Mouse (Mus musculus) gastrocnemius, postnatal 4 days (tissue): ENCODE measurements at regions not wholly inside any gene's neighbourhood (a gene's known extent, or its start where the extent isn't known, plus 50 kb on each side); places are given as distances from the start of the nearest gene placed in this dataset.
"Not testable (repeated sequence)": the region's sequence is repeated elsewhere in the genome, so short reads cannot be mapped to it uniquely, and the experiment has no call there.

ENCODE experiments used
- DNase-seq, 2 experiments: peaks; one replicate each; pipeline ENCODE4 v3.0.0; 2021 to 2022; ENCODE audit warnings: low spot score in 2 of 2, mixed read lengths in 2 of 2

DNA sequence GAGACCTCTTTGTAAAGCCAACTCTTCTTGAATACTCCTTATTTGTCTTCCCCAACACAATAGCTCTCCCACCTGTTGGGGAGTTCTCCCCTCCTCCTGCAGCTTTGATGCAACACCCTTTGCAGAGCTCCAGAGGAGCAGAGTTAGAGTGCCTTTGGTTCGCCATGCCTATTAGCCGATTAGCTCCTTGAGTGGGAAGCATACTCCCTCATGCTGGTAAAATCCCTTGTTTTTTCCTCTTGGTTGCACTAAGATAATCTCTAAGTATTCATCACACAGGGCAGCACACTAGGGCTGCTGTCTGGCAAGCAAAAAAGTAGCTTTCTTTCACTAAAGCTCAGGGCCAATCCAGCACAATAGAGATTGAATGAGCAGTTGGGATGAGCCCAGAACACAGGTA lies 350.4 kb downstream of the Fut8 start:
- DNase-seq = no peak

GRCm38 (mm10) chr12:77589416-77589815 lies 351.5 kb downstream of the Fut8 start:
- DNase-seq = no peak

DNA sequence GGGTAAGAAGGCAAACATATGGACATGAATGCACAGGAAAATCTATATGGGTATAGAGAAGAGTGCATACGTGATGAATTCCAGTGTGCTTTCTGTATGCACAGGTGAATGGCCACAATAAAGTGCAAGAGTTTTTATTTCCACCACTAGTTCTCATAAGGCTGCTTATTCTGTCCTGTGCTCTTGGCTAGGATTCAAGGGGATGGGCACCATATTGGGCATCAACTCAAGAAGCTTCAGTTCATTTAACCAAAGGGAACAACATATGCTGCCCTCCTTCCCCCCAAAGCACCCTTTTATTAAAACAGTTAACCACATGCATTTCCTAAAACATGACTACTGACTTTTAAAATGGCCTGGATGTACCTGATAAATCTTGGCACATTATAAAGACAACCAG lies 356.2 kb downstream of the Fut8 start:
- no peak for DNase-seq

DNA sequence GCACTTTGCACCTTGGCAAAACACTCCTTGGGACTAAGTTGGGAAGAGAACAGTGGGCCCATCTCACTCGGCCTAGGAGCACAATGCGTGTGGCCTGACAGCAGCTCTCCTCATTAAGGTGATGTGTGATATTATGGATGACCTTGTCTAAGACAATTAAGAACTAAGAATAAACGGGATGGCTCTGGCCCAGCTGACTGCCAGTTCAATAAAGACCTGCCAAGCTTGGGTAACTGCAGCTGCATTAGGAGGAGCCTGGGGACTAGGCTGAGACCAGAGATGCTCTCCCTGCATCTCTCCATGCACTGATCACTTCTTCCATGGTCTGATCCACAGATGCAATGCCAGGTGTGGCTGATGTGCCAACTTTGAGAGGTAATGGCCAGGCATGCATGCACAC lies 356.7 kb downstream of the Fut8 start:
- no peak for DNase-seq

DNA sequence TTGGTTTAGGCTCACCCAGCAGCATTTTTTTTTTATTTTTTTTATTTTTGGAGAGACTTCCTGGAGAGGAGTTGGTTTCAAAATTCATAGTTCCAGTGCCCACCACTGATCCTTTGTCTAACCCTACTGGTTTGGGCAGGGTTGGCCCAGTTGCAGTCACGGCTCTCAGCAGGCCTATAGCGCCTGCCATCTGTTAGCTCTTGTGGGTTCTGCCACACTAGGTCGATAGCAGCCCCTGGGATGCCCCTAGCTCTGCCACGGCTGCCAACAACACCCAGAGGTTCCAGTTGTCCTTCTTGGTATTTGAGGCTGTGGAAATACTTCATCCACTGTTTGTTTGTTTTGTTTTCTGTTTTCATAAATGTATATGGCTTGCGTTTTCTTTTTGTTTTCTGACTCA lies 357.9 kb downstream of the Fut8 start:
- DNase-seq = no peak

DNA sequence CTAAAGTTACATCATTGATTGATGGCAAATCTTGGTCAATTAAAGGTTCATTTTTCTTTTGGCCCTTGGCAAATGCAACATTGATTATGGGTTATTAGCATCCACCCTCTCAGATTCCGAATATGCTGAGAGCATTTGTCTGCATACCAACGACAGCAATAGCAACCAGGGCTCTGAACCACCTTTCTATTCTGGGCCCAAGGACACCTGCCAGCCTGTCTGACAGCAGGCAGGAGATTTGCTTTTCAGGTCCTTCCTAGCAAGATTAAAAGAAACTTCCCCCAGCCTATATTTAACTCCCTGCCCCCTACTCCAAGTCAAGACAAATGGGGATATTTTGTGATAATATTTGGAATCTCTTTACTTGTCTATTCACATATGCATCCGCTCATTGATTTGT lies 358.8 kb downstream of the Fut8 start:
- no peak for DNase-seq

DNA sequence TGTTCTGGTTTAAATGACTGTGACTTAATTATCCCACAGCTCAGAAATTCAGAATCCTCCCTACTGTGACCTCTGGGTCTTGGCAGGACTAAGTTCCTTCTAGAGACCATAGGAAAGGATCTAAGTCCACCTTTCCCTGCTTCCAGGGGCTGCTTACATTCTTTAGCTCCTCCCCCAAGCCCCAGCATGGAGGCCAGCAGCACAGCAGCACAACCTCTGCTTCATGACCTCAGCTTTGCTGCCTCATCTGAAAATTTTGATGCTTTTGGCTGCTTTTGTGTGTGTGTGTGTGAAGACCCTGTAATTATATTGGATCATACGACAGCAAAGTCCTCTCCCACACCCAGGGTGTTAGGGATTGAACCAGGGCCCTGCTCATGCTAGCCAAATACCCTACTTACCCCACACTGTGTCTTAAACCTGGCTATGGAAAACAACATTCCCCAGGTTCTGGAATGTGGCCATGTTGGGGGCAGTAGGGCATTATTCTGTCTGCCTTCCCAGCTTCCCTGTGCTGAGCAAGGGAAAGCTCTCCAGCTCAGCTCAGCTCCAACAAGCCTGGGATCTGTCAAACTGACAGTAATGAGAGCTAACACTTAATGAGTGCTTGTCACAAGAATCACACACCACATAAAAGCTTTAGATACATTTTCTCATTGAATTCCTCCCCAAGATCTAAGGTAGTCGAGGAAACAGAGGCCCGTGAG lies 359.9 kb downstream of the Fut8 start:
- DNase-seq = no peak

- DNase-seq = no peak
Observed at GRCm38 (mm10) chr12:77598334-77598715, 360.4 kb downstream of the Fut8 start.

GRCm38 (mm10) chr12:77599391-77599790 lies 361.5 kb downstream of the Fut8 start:
- no peak for DNase-seq

DNA sequence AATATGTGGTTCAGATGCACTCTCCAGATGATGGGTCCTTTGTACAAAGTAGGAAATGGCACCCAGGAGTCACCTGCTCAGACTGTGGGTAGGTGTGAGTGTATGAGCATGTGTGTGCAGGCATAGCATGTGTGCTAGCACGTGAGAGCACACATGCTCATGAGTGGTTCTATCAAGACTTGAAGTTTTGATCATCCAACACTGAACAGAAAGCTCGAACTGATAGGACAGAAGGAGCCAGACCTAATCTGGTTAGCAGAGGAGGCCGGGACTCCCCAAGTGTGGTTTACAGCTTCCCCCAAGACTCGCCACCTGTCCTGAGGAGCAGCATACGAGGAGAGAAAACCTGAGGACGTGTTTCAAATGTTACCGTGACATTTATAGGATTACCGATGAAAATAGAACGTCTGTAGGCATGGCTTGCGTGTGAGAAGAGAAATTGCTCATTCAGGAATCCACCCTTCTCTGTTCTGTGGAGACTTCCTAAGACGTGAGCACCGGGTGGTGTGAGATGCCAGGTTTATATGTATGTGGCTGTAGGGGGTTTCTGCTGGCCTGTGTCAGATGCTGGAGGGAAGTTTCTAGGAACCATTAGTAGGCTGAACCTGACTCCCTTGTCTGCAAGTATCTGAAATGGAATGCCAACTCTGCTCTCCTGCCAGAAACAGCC lies 366.0 kb downstream of the Fut8 start:
- no peak for DNase-seq

DNA sequence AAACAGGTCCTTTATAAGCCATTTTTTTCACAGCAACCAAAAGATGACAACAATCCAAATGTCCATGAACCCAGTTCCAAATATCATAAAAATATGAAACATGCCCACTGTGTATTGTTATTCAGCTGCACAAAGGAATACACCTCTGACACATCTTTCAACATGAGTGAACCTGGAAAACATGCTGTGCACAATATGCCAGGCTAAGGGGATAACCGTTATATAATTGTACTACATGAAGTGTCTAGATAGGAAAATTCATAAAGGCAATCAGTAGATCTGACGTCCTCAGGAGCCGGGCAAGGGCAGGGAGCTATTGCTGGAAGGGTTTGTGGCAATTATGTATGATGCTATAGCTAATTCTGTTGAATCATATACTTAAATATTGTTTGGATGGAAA lies 379.6 kb downstream of the Fut8 start:
- DNase-seq = no peak

- DNase-seq = no peak
Observed at GRCm38 (mm10) chr12:77622243-77622642, 384.3 kb downstream of the Fut8 start.

DNA sequence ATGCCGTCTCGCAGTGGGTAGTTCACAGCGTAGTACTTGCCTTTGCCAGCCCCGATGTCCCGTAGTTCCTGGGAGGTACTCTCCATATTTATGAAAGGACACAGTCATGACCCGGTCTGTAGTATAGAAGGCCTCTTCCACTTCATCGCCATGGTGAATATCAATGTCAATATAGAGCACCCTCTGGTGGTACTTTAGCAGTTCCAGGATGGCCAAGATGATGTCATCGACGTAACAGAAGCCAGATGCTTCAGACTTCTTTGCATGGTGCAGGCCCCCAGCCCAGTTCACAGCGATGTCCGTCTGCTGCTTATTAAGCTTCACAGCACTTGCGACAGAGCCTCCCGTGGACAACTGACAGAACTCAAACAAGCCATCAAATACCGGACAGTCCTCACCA lies 386.4 kb downstream of the Fut8 start:
- not testable (repeated sequence) for DNase-seq

- DNase-seq = no peak
Observed at GRCm38 (mm10) chr12:77628358-77628850, 390.5 kb downstream of the Fut8 start.

GRCm38 (mm10) chr12:77633981-77634650 lies 396.2 kb downstream of the Fut8 start:
- no peak for DNase-seq

DNA sequence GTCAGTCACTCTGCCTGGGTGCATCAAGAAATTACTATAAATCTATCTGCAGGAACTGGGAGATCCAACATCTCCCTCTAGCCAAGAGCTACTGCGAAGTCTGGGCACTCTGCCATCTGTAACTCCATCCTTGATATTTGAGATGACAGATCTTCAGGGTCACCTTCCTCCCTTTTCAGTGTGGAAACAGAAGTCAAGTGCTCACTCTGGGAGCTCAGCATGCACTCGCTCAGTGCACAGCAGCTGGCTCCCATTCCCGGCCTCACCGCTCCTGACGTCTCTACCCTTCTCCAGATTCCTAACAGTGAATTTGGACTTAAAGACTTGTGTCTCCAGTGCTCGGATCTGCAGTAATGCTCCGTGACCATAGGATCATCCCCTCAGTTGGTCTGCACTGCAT lies 400.3 kb downstream of the Fut8 start:
- peak in 1 of 2 experiments; percentile 10 for DNase-seq

GRCm38 (mm10) chr12:77642336-77642735 lies 404.4 kb downstream of the Fut8 start:
- no peak for DNase-seq

GRCm38 (mm10) chr12:77647841-77648240 lies 409.9 kb downstream of the Fut8 start:
- no peak for DNase-seq

- no peak for DNase-seq
Observed at GRCm38 (mm10) chr12:77654282-77654681, 416.4 kb downstream of the Fut8 start.

- DNase-seq = no peak
Observed at GRCm38 (mm10) chr12:77657060-77657459, 419.1 kb downstream of the Fut8 start.

- DNase-seq = no peak
Observed at GRCm38 (mm10) chr12:77657878-77658277, 420.0 kb downstream of the Fut8 start.

DNA sequence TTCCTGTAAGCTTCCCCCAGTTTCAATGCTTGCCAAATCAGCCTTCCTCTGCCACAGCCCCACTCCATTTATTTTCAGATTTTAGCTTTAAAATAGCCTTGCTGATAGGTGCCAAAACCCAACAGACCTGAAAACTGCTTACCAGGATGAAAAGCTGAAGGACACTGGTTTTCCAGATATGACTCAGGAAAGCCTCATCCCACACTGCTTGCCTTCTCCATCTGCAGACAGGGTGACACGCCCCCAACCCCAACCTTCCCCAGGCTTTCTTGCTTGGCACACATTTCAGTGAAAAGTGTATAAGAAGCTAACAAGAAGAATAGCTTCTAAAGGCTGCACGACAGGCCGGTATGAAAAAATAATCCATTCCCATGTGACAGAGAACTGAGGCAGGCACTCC lies 425.3 kb downstream of the Fut8 start:
- DNase-seq = no peak
